Mouse (Mus musculus): ENCODE results near the gene Ahdc1. TPM values are rescaled to one million over a fixed set of nuclear protein-coding genes. Genes with fewer than 3 reads are reported as not detected.

Ahdc1 gene
- polyA plus RNA-seq, 1 experiment = 18.3 TPM

- no peak for DNase-seq (ENCODE audit: low read depth)
These were observed 6.7 kb downstream of the Ahdc1 start for GRCm38 (mm10) chr4:133017597-133018262.

GRCm38 (mm10) chr4:133018263-133018798 lies 7.3 kb downstream of the Ahdc1 start:
- DNase-seq (ENCODE audit: low read depth) = no peak

- no peak for DNase-seq (ENCODE audit: low read depth)
These were observed 9.7 kb downstream of the Ahdc1 start for GRCm38 (mm10) chr4:133020721-133021120.

GRCm38 (mm10) chr4:133021181-133021671 lies 10.2 kb downstream of the Ahdc1 start:
- DNase-seq (ENCODE audit: low read depth) = no peak

GRCm38 (mm10) chr4:133022217-133022616 lies 11.2 kb downstream of the Ahdc1 start:
- no peak for DNase-seq (ENCODE audit: low read depth)

GRCm38 (mm10) chr4:133022954-133023635 lies 12.0 kb downstream of the Ahdc1 start:
- no peak for DNase-seq (ENCODE audit: low read depth)

- no peak for DNase-seq (ENCODE audit: low read depth)
These were observed 12.6 kb downstream of the Ahdc1 start for GRCm38 (mm10) chr4:133023636-133024035.

- no peak for DNase-seq (ENCODE audit: low read depth)
These were observed 13.3 kb downstream of the Ahdc1 start for GRCm38 (mm10) chr4:133024404-133024803.

- no peak for DNase-seq (ENCODE audit: low read depth)
These were observed 14.1 kb downstream of the Ahdc1 start for GRCm38 (mm10) chr4:133024969-133025685.

GRCm38 (mm10) chr4:133026272-133026671 lies 15.2 kb downstream of the Ahdc1 start:
- no peak for DNase-seq (ENCODE audit: low read depth)

GRCm38 (mm10) chr4:133026826-133027375 lies 15.8 kb downstream of the Ahdc1 start:
- DNase-seq (ENCODE audit: low read depth) = no peak

GRCm38 (mm10) chr4:133027721-133028120 lies 16.7 kb downstream of the Ahdc1 start:
- no peak for DNase-seq (ENCODE audit: low read depth)

- DNase-seq (ENCODE audit: low read depth) = no peak
These were observed 17.1 kb downstream of the Ahdc1 start for GRCm38 (mm10) chr4:133028193-133028592.

- DNase-seq (ENCODE audit: low read depth) = no peak
These were observed 17.8 kb downstream of the Ahdc1 start for GRCm38 (mm10) chr4:133028875-133029274.

- no peak for DNase-seq (ENCODE audit: low read depth)
These were observed 21.5 kb downstream of the Ahdc1 start for GRCm38 (mm10) chr4:133032410-133033095.

GRCm38 (mm10) chr4:133034478-133034877 lies 23.4 kb downstream of the Ahdc1 start:
- DNase-seq (ENCODE audit: low read depth) = no peak

- no peak for DNase-seq (ENCODE audit: low read depth)
These were observed 24.4 kb downstream of the Ahdc1 start for GRCm38 (mm10) chr4:133035446-133035845.

GRCm38 (mm10) chr4:133035946-133036345 lies 24.9 kb downstream of the Ahdc1 start:
- DNase-seq (ENCODE audit: low read depth) = no peak

GRCm38 (mm10) chr4:133037293-133037692 lies 26.2 kb downstream of the Ahdc1 start:
- DNase-seq (ENCODE audit: low read depth) = no peak

GRCm38 (mm10) chr4:133037798-133038197 lies 26.7 kb downstream of the Ahdc1 start:
- no peak for DNase-seq (ENCODE audit: low read depth)

- no peak for DNase-seq (ENCODE audit: low read depth)
These were observed 27.6 kb downstream of the Ahdc1 start for GRCm38 (mm10) chr4:133038521-133039115.

Measured in gonadal fat pad, adult 2 months (tissue).